Mouse (Mus musculus) forebrain, embryonic 16.5 days (tissue): ENCODE measurements around the gene Arhgap18. TPM values are rescaled to one million over a fixed set of nuclear protein-coding genes. Genes with fewer than 3 reads are reported as not detected.
A peak's percentile ranks its signal among the peaks of the same experiment; 100 is the strongest.

Experiments used
- ATAC-seq: fragments of 200-750 bp; cut with Nextera tagmentation; 2 replicates; pipeline ENCODE4 v1.8.0; 2017; ENCODE audit warnings: mild to moderate bottlenecking, moderate library complexity
- H3K27ac ChIP-seq: fragments of 300-500 bp; sonication (generic); 2 replicates; pipeline ENCODE4 v1.5.1; 2014; ENCODE audit warnings: low read length, control low read depth
- H3K27me3 ChIP-seq: fragments of 300-500 bp; sonication (generic); replicated peaks from 2 replicates; pipeline ENCODE4 v1.6.1; 2014; ENCODE audit warnings: low read length; ENCODE audit not compliant: control insufficient read depth, insufficient read depth
- H3K36me3 ChIP-seq: fragments of 300-500 bp; sonication (generic); 2 replicates; pipeline ENCODE4 v1.6.1; 2014; ENCODE audit not compliant: control insufficient read depth, insufficient read depth
- H3K4me1 ChIP-seq: fragments of 300-500 bp; sonication (generic); replicated peaks from 2 replicates; pipeline ENCODE4 v1.6.1; 2014; ENCODE audit warnings: low read length; ENCODE audit not compliant: control insufficient read depth, insufficient read depth
- H3K4me2 ChIP-seq: fragments of 300-500 bp; sonication (generic); 2 replicates; pipeline ENCODE4 v1.6.1; 2014; ENCODE audit warnings: mild to moderate bottlenecking, low read length, control low read depth
- H3K4me3 ChIP-seq: fragments of 300-500 bp; sonication (generic); replicated peaks from 2 replicates; pipeline ENCODE4 v1.5.1; 2014; ENCODE audit warnings: mild to moderate bottlenecking, low read length, control low read depth
- H3K9ac ChIP-seq: fragments of 300-500 bp; sonication (generic); replicated peaks from 2 replicates; pipeline ENCODE4 v1.6.1; 2014; ENCODE audit warnings: low read depth, low read length, control low read depth
- H3K9me3 ChIP-seq: fragments of 300-500 bp; sonication (generic); 2 replicates; pipeline ENCODE4 v1.6.1; 2016; ENCODE audit warnings: low read length; ENCODE audit not compliant: control insufficient read depth
- WGBS: fragments of 180-500 bp; shearing (Covaris S2); extraction: QIAGEN DNeasy Blood & Tissue Kit; methylation state at CpG from one replicate; pipeline ENCODE4 v1.1.7; 2014; 5-methylcytosine and 5-hydroxymethylcytosine counted together
- polyA plus RNA-seq: library from polyadenylated mRNA; unstranded; fragments of >200 nt; fragmentation: Nextera tagmentation; extraction: Ambion mirVana; gene quantifications from 2 replicates; pipeline ENCODE4 v1.2.1, GENCODE M21; 2015

The Arhgap18 gene
- polyA plus RNA-seq, 1 experiment from 2014 or later = 13.2 TPM

DNA sequence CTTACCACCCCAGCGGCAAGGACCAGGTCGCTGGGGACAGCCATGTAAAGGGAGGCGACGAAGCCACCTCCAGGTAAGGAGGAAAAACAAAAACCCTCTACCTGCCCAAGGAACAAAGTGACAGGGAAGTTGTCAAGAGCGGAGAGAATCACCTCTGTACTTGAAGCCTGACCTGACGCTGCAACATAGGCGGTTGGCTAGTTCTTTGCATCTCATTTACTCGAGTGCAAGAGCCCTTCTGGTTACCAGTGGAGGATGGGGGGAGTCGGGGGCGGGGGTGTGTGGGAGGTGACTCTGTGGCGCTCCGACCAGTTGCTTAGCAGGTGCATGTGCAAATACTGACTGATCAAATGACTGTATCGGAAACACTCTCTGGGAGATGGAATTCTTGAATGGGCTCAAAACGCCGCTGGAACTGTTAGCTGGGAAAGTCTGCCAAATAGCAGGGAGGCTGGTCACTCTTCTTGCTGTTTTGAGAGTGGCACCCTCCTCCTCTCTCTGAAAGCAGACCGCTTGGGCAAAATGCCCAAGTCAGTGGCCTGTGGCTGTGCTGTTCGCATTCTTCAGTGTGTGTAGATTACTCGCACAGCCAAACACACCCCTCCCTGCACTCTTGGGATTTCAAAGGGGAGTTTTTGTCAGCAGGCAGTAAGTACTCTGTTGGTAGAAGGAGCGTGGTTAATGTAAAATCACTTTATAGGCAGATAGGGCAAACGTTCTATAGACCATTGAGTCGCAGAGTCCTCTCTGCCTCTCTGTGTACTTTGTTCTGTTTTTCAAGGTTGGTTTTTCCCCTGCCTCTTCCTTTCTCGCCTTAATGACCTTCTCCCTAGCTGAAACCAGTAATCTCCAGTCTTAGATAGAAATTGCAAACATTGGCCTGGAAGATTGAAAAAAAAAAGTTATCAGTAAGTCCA, 19.7 kb downstream of the Arhgap18 start:
- H3K4me3 ChIP-seq = peak overlapping the region; percentile 53
- no peaks in the 10 kb centered on the region for H3K27me3 ChIP-seq
- no peaks in the 10 kb centered on the region for H3K36me3 ChIP-seq
- H3K27ac ChIP-seq = peak overlapping the region; percentile 77
- H3K9ac ChIP-seq = peak overlapping the region; percentile 47
- H3K9me3 ChIP-seq = no peaks in the 10 kb centered on the region
- H3K4me2 ChIP-seq = peak overlapping the region; percentile 77
- ATAC-seq = peak; percentile 86
- under 1% methylated on average over 22 of the region's 22 CpGs for WGBS
- peaks cover 18% of the 10 kb centered on the region for H3K4me1 ChIP-seq

DNA sequence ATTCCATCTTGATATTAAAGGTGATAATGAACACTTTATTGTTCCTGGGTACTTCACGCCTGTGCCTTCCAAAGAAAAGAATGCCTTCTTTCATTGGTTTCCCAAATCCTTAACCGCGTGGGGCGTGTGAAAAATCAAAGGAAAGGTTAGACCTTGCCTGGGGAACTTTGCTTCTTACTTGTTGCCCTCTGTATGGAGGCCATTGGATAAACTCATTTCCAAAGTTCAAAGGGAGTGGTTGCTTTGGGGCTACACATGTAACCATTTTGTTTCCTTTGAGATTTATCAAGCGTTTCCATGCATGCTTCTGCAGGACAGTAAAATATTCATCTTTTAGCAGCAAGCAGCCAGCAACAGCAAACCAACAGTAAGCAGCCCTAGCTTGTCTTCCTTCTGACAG, 20.3 kb downstream of the Arhgap18 start:
- no peak for ATAC-seq
- H3K27ac ChIP-seq = no peak overlapping the region
- H3K9ac ChIP-seq = no peak overlapping the region
- no peaks in the 10 kb centered on the region for H3K9me3 ChIP-seq
- H3K4me2 ChIP-seq = peak overlapping the region; percentile 77
- WGBS = 14% methylated on average over 5 of the region's 5 CpGs
- peaks cover 18% of the 10 kb centered on the region for H3K4me1 ChIP-seq
- H3K36me3 ChIP-seq = no peaks in the 10 kb centered on the region
- H3K27me3 ChIP-seq = no peaks in the 10 kb centered on the region
- peak overlapping the region; percentile 53 for H3K4me3 ChIP-seq

DNA sequence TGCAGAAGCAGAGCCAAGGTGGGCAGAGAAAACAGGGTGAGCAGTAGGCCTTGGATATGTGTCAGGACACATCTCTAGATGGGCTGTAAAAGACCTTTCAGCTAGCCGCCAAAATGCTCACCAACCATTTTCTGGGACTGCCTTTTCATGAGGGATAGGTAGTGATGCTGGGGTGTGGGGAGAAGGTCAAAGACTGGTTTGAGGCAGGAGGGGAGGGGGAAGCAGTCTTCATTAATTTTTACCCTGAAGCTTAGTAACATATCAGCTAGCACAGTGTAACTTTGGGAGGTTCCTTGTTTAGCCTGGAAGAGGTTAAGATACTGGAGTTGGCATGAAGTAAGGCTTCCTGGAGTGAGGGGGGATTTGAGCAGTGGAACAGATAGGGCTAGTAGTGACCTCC, 21.0 kb downstream of the Arhgap18 start:
- no peak for ATAC-seq
- Histone ChIP-seq H3K9me3 (no peaks in the 10 kb centered on the region), H3K27ac (no peak overlapping the region), H3K9ac (no peak overlapping the region), H3K27me3 (no peaks in the 10 kb centered on the region), H3K4me3 (no peak overlapping the region), H3K4me2 (peak overlapping the region; percentile 77), H3K36me3 (no peaks in the 10 kb centered on the region), H3K4me1 (peaks cover 18% of the 10 kb centered on the region)
- 74% methylated on average over 1 of the region's 1 CpGs for WGBS

DNA sequence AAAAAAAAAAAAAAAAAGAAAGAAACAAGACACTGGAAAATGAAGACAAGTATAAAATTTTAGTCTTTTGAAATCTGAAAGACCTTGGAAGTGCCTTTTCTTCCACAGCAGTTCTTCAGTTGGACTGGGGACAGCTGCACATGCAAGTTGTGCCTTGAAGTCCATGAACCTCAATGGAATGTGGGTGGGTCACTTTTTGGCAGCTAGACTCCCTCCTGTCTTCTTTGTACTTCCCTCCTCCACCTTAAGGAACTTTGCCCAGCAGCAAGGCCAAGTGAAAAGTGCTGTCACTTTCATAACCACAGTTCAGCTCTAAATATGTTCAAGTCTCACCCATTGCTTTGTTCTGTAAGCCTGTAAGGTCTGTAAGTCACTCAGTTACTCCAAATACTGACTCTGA, 23.2 kb downstream of the Arhgap18 start:
- H3K27ac ChIP-seq = no peak overlapping the region
- H3K4me3 ChIP-seq = no peak overlapping the region
- no peak for ATAC-seq

DNA sequence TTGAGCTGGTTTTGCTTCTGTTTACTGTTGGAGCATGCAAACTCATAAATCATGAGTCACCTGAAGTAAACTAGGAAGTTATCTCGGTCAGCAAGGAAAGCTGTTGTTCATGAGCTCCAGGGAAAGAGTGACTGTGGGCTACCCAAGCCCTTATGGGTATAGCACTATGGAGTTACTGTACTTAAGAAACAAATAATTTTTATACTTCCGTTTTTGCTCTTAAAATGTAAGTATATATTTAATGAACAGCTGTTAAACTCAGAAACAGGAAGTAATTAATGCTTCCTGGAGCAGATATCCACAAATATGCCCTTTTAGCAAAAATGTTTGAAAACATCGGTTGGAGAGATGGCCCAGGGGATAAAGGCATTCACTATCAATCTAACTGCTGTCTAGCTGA, 27.4 kb downstream of the Arhgap18 start:
- H3K4me2 ChIP-seq = no peak overlapping the region
- no peak for ATAC-seq
- no peak overlapping the region for H3K27ac ChIP-seq
- 87% methylated on average over 3 of the region's 3 CpGs for WGBS
- no peaks in the 10 kb centered on the region for H3K36me3 ChIP-seq
- no peak overlapping the region for H3K4me3 ChIP-seq
- H3K9ac ChIP-seq = no peak overlapping the region
- no peaks in the 10 kb centered on the region for H3K4me1 ChIP-seq
- H3K9me3 ChIP-seq = no peaks in the 10 kb centered on the region
- H3K27me3 ChIP-seq = no peaks in the 10 kb centered on the region

More for the DNA sequence above, 23.2 kb downstream of the Arhgap18 start:
- peaks cover 18% of the 10 kb centered on the region for H3K4me1 ChIP-seq
- H3K9me3 ChIP-seq = no peaks in the 10 kb centered on the region
- H3K4me2 ChIP-seq = no peak overlapping the region
- H3K36me3 ChIP-seq = no peaks in the 10 kb centered on the region
- H3K9ac ChIP-seq = no peak overlapping the region
- no peaks in the 10 kb centered on the region for H3K27me3 ChIP-seq

DNA sequence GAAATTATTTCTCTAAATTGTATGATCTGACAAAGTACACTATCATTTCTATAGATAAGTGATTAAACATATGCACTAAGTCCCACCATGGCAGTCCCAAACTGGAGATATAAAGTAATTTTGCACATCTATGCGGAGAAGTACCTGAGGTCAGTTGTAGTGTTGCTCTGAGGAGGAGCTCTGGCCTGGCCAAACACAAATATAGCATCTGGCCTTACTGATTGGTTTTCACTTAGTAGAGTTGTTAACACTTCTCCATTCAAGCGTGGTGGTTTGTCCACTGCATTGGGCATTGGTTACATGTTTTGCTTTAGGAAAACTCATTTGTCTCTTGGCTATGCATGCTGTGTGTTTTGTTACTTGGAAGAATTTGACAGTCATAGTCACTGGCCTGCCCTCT, 36.5 kb downstream of the Arhgap18 start:
- H3K4me3 ChIP-seq = no peak overlapping the region
- H3K4me1 ChIP-seq = no peaks in the 10 kb centered on the region
- H3K4me2 ChIP-seq = no peak overlapping the region
- 95% methylated on average over 2 of the region's 2 CpGs for WGBS
- H3K36me3 ChIP-seq = no peaks in the 10 kb centered on the region
- no peaks in the 10 kb centered on the region for H3K27me3 ChIP-seq
- H3K9ac ChIP-seq = no peak overlapping the region
- no peaks in the 10 kb centered on the region for H3K9me3 ChIP-seq
- no peak overlapping the region for H3K27ac ChIP-seq
- ATAC-seq = no peak

DNA sequence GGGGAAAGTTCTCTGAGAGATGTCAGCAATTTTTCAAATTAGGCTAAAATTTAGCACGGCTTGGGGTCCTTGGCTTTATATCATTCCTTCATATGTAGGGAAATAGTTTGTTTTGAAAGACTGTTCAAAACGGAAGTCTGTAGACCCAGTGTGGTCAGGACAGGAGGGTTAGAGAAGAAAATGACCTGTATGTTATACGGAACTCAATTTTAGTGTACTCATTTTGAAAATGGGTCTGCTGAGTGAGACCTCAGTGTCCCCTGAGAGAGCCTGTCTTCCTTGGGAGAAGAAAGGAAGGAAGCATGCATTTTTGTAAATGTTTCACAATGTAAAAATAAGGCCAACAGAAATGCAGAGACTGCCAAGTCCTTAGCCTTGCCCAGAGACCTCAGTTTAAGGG, 38.6 kb downstream of the Arhgap18 start:
- Histone ChIP-seq H3K4me2 (no peak overlapping the region), H3K27me3 (no peaks in the 10 kb centered on the region), H3K4me1 (peaks cover 5% of the 10 kb centered on the region), H3K27ac (no peak overlapping the region), H3K9ac (no peak overlapping the region), H3K36me3 (no peaks in the 10 kb centered on the region), H3K9me3 (no peaks in the 10 kb centered on the region), H3K4me3 (no peak overlapping the region)
- no peak for ATAC-seq
- 86% methylated on average over 3 of the region's 3 CpGs for WGBS

DNA sequence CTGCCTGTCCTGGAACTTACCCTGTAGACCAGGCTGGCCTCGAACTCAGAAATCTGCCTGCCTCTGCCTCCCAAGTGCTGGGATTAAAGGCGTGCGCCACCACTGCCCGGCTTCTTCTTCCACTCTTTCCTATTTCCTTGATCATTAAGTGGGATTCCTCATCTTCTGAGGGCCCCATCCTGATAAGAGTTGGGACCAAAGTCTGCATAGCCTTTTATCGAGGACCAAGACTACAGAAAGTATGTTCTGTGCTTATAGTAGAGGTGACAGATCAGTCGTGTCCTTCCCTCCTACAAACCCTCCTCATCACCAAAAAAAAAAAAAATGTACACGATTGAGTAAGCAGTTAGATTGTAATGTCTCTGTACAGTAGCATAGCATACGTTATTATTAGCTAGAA, 39.8 kb downstream of the Arhgap18 start:
- Histone ChIP-seq H3K9me3 (no peaks in the 10 kb centered on the region), H3K4me2 (no peak overlapping the region), H3K27me3 (no peaks in the 10 kb centered on the region), H3K9ac (no peak overlapping the region), H3K4me3 (no peak overlapping the region), H3K4me1 (peaks cover 6% of the 10 kb centered on the region), H3K36me3 (no peaks in the 10 kb centered on the region), H3K27ac (no peak overlapping the region)
- ATAC-seq = no peak
- 94% methylated on average over 8 of the region's 8 CpGs for WGBS

DNA sequence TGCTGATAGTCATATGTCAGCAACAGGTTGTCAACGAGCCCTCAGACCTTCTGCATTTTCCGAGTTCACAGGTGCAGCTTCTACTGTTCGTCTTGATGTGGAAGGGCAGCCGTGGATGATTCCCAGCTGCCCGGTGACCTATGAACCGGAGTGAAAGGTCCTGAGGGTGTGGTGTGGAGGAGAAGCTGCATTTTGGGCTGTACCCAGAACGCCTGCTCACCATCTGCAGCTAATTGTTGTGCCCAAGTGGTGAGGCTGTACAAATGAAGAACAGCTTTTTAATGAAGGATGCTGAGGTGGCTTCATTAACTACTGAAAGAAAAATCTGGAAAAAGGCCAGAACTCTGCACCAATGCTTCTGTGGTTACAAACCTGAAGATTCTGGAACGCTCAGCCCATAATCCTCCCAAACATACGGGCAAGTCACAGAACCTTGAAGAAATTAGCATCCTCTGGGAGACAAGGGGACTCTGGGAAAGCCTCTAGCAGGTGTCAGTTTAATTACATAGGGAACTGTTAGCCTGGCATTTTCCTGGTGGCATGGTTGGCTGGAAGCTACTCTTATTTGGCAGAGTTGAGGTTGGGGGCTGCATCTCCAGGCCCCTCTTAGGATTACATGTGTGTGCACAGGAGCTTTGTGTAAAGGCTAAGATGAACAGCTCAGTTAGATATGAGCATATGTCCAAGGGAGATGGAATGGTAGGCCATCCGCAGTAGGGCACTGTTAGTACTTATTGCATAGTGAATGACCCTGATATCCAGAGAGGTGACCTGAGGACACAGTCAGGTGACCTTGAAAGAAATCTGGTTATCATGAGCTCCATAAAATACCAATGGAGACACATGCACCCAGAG, 43.4 kb downstream of the Arhgap18 start:
- 58% methylated on average over 10 of the region's 10 CpGs for WGBS
- Histone ChIP-seq H3K27me3 (no peaks in the 10 kb centered on the region), H3K9me3 (no peaks in the 10 kb centered on the region), H3K9ac (no peak overlapping the region), H3K36me3 (no peaks in the 10 kb centered on the region), H3K27ac (no peak overlapping the region), H3K4me3 (no peak overlapping the region), H3K4me2 (no peak overlapping the region), H3K4me1 (peaks cover 6% of the 10 kb centered on the region)
- ATAC-seq = peak; percentile 59
